Mouse (Mus musculus) stomach, postnatal 0 days (tissue): Measurements from ENCODE around the gene Htr7.

Source experiments
- CTCF ChIP-seq: IDR thresholded peaks from 2 replicates; pipeline ENCODE4 v1.5.1; 2016; ENCODE audit warnings: antibody characterized with exemption, low read depth, mild to moderate bottlenecking, moderate library complexity
- EP300 ChIP-seq: optimal IDR thresholded peaks from 2 replicates; pipeline ENCODE3; 2016; ENCODE audit warnings: antibody characterized with exemption

DNA sequence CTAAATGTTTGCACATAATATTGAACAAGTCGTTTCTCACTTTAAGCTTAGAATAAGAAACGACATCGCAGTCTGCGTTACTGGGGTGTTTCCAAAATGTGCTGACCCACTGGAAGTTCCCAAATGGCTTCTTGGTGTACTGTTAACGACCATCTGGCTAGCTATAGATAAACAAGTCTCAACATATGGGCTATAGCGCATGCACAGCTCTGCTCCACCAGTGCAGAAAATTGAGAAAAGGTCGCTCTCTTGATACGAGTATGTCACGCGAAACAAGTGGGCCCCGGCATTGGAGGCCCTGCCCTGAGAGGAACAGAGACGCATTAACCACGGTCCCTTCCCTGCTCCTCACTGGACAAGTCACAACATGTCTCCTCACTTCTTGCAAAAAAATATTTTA is 101.6 kb downstream of the Htr7 start:
- TF ChIP-seq CTCF (no peak), EP300 (no peak)
